Mouse (Mus musculus): Measurements from ENCODE around the gene Psen2. TPM values are rescaled to one million over a fixed set of nuclear protein-coding genes. Genes with fewer than 3 reads are reported as not detected.

Psen2 gene
- polyA plus RNA-seq, 1 experiment = 3.1 TPM

GRCm38 (mm10) chr1:180254316-180254715, 8.9 kb downstream of the Psen2 start:
- H3K79me2 ChIP-seq (ENCODE audit: control insufficient read depth, insufficient read depth) = no peaks in the 10 kb centered on the region
- no peaks in the 10 kb centered on the region for H3K27me3 ChIP-seq (ENCODE audit: control insufficient read depth, insufficient read depth, insufficient read length)
- no peak overlapping the region for H3ac ChIP-seq (ENCODE audit: control insufficient read depth, insufficient read length, low read depth)
- no peak overlapping the region for H3K4me3 ChIP-seq (ENCODE audit: insufficient read depth, poor library complexity, severe bottlenecking)
- H3K36me3 ChIP-seq (ENCODE audit: control insufficient read depth, insufficient read depth) = no peaks in the 10 kb centered on the region
- no peaks in the 10 kb centered on the region for H3K79me3 ChIP-seq (ENCODE audit: low read depth)
- no peak for TF ChIP-seq CTCF (IDR thresholded peaks at IDR 0.05; ENCODE audit: control insufficient read depth, insufficient read depth, insufficient read length)
- TF ChIP-seq USF1 (IDR thresholded peaks at IDR 0.05; ENCODE audit: low read depth) = no peak
- no peak for TF ChIP-seq MYOG (IDR thresholded peaks at IDR 0.05; ENCODE audit: control insufficient read depth, extremely low read depth, insufficient read length)
- no peak for TF ChIP-seq MYOD1 (IDR thresholded peaks at IDR 0.05; ENCODE audit: control insufficient read depth, insufficient read length, low read depth)
- no peak for TF ChIP-seq FOSL1 (IDR thresholded peaks at IDR 0.05; ENCODE audit: insufficient read depth, low read length, poor library complexity, severe bottlenecking)
- no peak for TF ChIP-seq CEBPB (IDR thresholded peaks at IDR 0.05; ENCODE audit: low read depth)
- no peak for TF ChIP-seq MAX (IDR thresholded peaks at IDR 0.05)

- Histone ChIP-seq H3K79me2 (ENCODE audit: control insufficient read depth, insufficient read depth) (no peaks in the 10 kb centered on the region), H3K4me3 (ENCODE audit: insufficient read depth, poor library complexity, severe bottlenecking) (no peak overlapping the region), H3K79me3 (ENCODE audit: low read depth) (no peaks in the 10 kb centered on the region), H3ac (ENCODE audit: control insufficient read depth, insufficient read length, low read depth) (no peak overlapping the region), H3K27me3 (ENCODE audit: control insufficient read depth, insufficient read depth, insufficient read length) (no peaks in the 10 kb centered on the region), H3K36me3 (ENCODE audit: control insufficient read depth, insufficient read depth) (no peaks in the 10 kb centered on the region)
- TF ChIP-seq MYOG (IDR thresholded peaks at IDR 0.05; ENCODE audit: control insufficient read depth, extremely low read depth, insufficient read length) = no peak
- no peak for TF ChIP-seq MAX (IDR thresholded peaks at IDR 0.05)
- no peak for TF ChIP-seq FOSL1 (IDR thresholded peaks at IDR 0.05; ENCODE audit: insufficient read depth, low read length, poor library complexity, severe bottlenecking)
- TF ChIP-seq MYOD1 (IDR thresholded peaks at IDR 0.05; ENCODE audit: control insufficient read depth, insufficient read length, low read depth) = no peak
- no peak for TF ChIP-seq CEBPB (IDR thresholded peaks at IDR 0.05; ENCODE audit: low read depth)
- no peak for TF ChIP-seq USF1 (IDR thresholded peaks at IDR 0.05; ENCODE audit: low read depth)
- no peak for TF ChIP-seq CTCF (IDR thresholded peaks at IDR 0.05; ENCODE audit: control insufficient read depth, insufficient read depth, insufficient read length)
These were observed 10.5 kb downstream of the Psen2 start for GRCm38 (mm10) chr1:180252656-180253190.

- Histone ChIP-seq H3K79me2 (ENCODE audit: control insufficient read depth, insufficient read depth) (no peaks in the 10 kb centered on the region), H3K36me3 (ENCODE audit: control insufficient read depth, insufficient read depth) (no peaks in the 10 kb centered on the region), H3K4me3 (ENCODE audit: insufficient read depth, poor library complexity, severe bottlenecking) (no peak overlapping the region), H3K27me3 (ENCODE audit: control insufficient read depth, insufficient read depth, insufficient read length) (no peaks in the 10 kb centered on the region), H3ac (ENCODE audit: control insufficient read depth, insufficient read length, low read depth) (no peak overlapping the region), H3K79me3 (ENCODE audit: low read depth) (no peaks in the 10 kb centered on the region)
- TF ChIP-seq USF1 (IDR thresholded peaks at IDR 0.05; ENCODE audit: low read depth) = no peak
- TF ChIP-seq MYOD1 (IDR thresholded peaks at IDR 0.05; ENCODE audit: control insufficient read depth, insufficient read length, low read depth) = no peak
- TF ChIP-seq CTCF (IDR thresholded peaks at IDR 0.05; ENCODE audit: control insufficient read depth, insufficient read depth, insufficient read length) = no peak
- TF ChIP-seq MYOG (IDR thresholded peaks at IDR 0.05; ENCODE audit: control insufficient read depth, extremely low read depth, insufficient read length) = no peak
- TF ChIP-seq FOSL1 (IDR thresholded peaks at IDR 0.05; ENCODE audit: insufficient read depth, low read length, poor library complexity, severe bottlenecking) = no peak
- TF ChIP-seq CEBPB (IDR thresholded peaks at IDR 0.05; ENCODE audit: low read depth) = no peak
- no peak for TF ChIP-seq MAX (IDR thresholded peaks at IDR 0.05)
These were observed 11.8 kb downstream of the Psen2 start for GRCm38 (mm10) chr1:180251176-180252048.

- Histone ChIP-seq H3K36me3 (ENCODE audit: control insufficient read depth, insufficient read depth) (no peaks in the 10 kb centered on the region), H3K27me3 (ENCODE audit: control insufficient read depth, insufficient read depth, insufficient read length) (no peaks in the 10 kb centered on the region), H3ac (ENCODE audit: control insufficient read depth, insufficient read length, low read depth) (no peak overlapping the region), H3K79me2 (ENCODE audit: control insufficient read depth, insufficient read depth) (no peaks in the 10 kb centered on the region), H3K4me3 (ENCODE audit: insufficient read depth, poor library complexity, severe bottlenecking) (no peak overlapping the region), H3K79me3 (ENCODE audit: low read depth) (no peaks in the 10 kb centered on the region)
- no peak for TF ChIP-seq MAX (IDR thresholded peaks at IDR 0.05)
- TF ChIP-seq CTCF (IDR thresholded peaks at IDR 0.05; ENCODE audit: control insufficient read depth, insufficient read depth, insufficient read length) = no peak
- no peak for TF ChIP-seq FOSL1 (IDR thresholded peaks at IDR 0.05; ENCODE audit: insufficient read depth, low read length, poor library complexity, severe bottlenecking)
- TF ChIP-seq CEBPB (IDR thresholded peaks at IDR 0.05; ENCODE audit: low read depth) = no peak
- no peak for TF ChIP-seq MYOG (IDR thresholded peaks at IDR 0.05; ENCODE audit: control insufficient read depth, extremely low read depth, insufficient read length)
- no peak for TF ChIP-seq MYOD1 (IDR thresholded peaks at IDR 0.05; ENCODE audit: control insufficient read depth, insufficient read length, low read depth)
- no peak for TF ChIP-seq USF1 (IDR thresholded peaks at IDR 0.05; ENCODE audit: low read depth)
These were observed 12.8 kb downstream of the Psen2 start for GRCm38 (mm10) chr1:180250441-180250830.

GRCm38 (mm10) chr1:180249666-180250440, 13.4 kb downstream of the Psen2 start:
- Histone ChIP-seq H3K36me3 (ENCODE audit: control insufficient read depth, insufficient read depth) (no peaks in the 10 kb centered on the region), H3K27me3 (ENCODE audit: control insufficient read depth, insufficient read depth, insufficient read length) (no peaks in the 10 kb centered on the region), H3K79me2 (ENCODE audit: control insufficient read depth, insufficient read depth) (no peaks in the 10 kb centered on the region), H3K79me3 (ENCODE audit: low read depth) (no peaks in the 10 kb centered on the region), H3ac (ENCODE audit: control insufficient read depth, insufficient read length, low read depth) (no peak overlapping the region), H3K4me3 (ENCODE audit: insufficient read depth, poor library complexity, severe bottlenecking) (no peak overlapping the region)
- TF ChIP-seq MYOG (IDR thresholded peaks at IDR 0.05; ENCODE audit: control insufficient read depth, extremely low read depth, insufficient read length) = no peak
- no peak for TF ChIP-seq CEBPB (IDR thresholded peaks at IDR 0.05; ENCODE audit: low read depth)
- no peak for TF ChIP-seq USF1 (IDR thresholded peaks at IDR 0.05; ENCODE audit: low read depth)
- TF ChIP-seq MAX (IDR thresholded peaks at IDR 0.05) = no peak
- TF ChIP-seq FOSL1 (IDR thresholded peaks at IDR 0.05; ENCODE audit: insufficient read depth, low read length, poor library complexity, severe bottlenecking) = no peak
- no peak for TF ChIP-seq CTCF (IDR thresholded peaks at IDR 0.05; ENCODE audit: control insufficient read depth, insufficient read depth, insufficient read length)
- no peak for TF ChIP-seq MYOD1 (IDR thresholded peaks at IDR 0.05; ENCODE audit: control insufficient read depth, insufficient read length, low read depth)
